Mouse (Mus musculus) layer of hippocampus, adult 8-10 months (tissue): ENCODE measurements around the gene Rdh5. TPM values are rescaled to one million over a fixed set of nuclear protein-coding genes. Genes with fewer than 3 reads are reported as not detected.

Experiments used
- DNase-seq, 2 experiments: peaks; one replicate each; pipeline ENCODE4 v3.0.0; 2022; ENCODE audit warnings: low spot score in 2 of 2
- total RNA-seq, 4 experiments: library from RNA; stranded (reverse); gene quantifications; 2 replicates each; pipeline ENCODE4 v1.2.4; 2022

Gene Rdh5
- total RNA-seq: 1 to 10 TPM; 4.5 to 7.8 (median 7.2) TPM

DNA sequence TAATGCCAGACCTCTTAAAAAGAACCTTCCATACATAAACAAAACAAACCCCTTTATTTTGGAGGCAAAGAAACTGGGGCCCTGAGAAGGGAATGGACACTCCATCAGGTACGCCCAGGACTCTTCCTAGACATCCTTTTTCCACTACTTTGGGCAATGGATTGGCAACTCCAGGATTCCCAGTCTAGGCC is at the start of gene Rdh5:
Gene Rdh5, minus strand, starts transcription at position 67 of the 191 bp plus-strand sequence.
- no peak for DNase-seq

DNA sequence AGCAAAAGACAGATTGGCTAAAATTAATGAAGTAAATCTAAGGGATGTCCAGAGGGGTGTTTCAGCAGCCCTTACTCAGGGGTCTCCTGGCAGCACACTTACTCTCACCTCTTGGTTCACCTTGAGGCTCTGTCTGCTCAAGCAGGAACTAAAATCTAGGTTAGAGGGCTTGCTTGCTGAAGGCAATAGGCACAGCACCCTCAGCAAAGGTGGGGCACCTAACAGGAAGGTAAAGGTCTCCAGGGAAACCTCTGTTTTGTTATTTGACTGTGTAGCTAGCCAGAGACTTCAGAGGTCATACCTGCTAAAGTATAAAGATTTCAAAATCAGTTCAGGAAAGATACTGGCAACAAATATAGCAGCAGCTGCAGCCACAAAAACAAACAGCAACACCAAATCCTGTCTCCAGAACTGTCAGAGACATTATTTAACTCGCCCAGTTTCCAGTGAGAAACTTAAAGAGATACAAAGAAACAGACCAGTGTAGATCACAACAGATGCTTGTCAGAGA is 48.1 kb upstream of the Rdh5 start:
- DNase-seq: no peak

DNA sequence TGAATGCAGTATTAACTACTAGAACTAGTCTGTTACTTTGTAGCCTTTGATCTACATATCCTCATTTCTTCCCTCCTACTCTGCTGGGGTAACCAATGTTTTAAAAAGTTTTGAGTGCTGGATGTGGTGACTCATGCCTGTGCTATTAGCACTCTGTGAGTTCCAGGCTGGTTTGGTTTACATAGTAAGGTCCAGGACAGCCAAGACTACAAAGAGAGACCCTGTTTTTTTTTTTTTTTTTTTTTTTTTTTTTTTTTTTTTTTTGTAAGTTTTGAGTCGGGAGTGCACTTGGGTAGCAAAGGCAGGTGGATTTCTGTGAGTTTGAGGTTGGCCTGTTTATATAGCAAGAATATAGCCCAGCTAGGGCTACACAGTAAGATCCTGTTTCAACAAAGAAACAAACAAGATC is 45.7 kb upstream of the Rdh5 start:
- no peak for DNase-seq

DNA sequence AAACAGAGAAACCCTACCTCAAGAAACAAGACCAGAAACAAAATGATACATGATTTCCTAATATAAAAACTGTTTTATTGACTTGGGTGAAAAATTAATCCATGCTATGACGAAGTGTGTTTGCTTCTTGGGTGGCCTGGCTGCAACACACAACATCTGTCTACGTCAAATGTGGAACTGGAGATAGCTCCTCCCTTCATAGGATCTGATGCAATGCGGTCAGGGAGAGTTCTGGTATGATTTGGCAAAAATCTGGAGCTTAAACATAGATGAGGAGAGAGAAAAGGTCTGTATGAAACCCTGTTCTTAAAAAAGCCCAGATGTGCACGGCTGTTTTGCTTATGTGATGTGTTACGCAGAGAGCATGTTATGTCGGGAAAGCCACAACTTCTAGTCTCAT is 43.2 kb upstream of the Rdh5 start:
- no peak for DNase-seq

DNA sequence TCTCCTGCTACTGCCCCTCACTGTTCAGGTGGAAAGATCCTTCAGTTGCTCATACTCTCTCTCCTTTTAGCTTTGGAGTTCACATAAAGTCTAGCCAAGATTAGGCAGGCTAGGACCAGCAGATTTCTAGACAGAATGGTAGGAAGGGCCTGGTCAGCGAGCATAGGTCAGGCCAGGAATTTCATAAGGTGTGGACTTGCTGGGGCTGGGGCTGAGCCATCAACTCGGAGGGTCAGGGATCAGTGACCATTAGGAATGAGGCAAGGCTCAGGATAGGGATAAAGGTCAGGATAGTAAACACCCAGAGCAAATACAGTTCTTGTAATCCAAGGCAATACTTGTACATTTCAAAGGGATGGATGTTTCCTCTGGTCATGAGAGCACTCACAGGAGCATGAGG is 42.3 kb upstream of the Rdh5 start:
- no peak for DNase-seq

DNA sequence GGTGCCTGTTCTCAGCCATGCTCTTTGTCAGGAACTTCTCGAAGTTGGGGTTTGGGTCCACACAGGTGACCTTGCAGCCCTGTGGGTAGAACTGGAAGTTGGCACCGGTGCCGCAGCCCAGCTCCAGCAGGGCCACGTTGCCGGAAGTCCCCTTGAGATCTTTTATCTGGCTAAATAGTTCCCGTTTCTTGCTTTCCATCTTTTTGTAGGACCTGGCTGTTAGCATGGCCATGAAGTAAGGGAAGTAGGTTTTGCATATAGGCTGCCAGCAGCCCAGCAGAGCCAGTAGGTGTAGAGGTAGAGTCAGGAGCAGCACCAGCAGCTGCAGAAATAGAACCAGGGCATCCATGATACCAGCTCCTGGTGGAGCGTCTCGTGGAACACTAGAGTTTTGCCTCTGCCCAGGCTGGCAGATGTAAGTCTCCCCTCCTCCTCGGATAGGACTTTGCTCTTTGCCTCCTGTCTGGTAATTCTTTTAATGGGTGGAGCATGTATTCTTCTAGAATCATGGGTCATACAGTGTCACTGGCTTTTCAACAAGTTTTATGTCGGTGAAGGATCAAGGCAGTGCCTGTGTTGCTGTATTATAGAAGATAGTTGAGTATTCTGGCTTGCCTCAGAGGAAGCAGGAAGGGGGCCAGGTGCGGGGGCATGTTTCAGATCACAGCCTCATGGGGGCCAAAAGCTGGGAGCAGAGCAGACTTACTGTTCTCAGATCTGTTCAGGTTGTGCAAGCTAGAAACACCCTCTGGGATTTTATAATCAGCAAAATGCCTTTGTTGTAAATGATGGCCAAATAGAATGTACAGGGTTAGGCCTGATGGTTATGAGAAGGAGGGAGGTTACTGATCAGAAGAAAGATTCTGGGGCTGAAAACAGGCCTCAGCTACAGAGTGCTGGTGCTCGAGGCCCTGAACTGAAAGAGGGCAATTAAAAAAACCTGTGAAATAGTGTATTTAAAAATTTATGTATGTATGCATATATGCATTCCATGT is 38.2 kb upstream of the Rdh5 start, which contains the start of gene Mettl7b:
Gene Mettl7b, minus strand, starts transcription at position 399 of the 995 bp plus-strand sequence.
- DNase-seq: no peak

DNA sequence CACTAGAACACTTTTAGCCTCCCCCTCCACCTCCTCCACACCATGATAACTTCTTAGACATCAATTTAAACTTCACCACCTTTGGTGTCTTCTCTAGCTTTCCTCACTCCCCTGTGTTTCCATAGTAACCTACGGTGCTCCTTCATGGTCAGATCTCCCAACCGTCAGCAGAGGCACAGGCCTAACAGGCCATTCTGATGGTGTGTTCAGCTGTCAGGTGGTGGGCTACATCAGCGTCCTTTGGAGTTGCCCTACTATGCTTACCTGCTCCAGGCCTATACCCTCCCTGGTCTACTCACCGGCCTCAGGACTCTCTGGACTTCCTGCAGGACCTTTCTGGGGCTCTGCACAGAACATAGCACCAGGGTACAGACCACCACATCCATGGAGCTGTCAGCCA is 37.5 kb upstream of the Rdh5 start:
- DNase-seq: no peak

DNA sequence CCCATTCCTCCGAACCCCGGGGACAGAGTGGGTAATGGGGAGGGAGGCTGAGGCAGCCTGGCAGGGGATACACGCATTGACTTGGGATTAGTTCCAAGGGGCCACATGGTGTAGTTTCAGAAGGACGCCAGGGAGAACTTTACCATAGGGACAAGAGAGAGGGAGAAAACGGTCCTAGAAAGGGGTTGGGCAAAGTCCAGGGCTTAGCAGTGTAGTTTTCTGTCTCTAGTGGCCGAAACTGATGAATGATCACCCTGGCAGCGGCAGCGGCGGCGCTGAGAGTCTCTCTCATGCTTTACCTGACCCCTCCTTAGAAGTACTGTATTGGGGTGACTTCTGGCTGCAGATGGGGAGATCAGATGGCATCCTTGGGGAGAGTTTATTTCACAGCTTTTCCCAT is 35.7 kb upstream of the Rdh5 start:
- DNase-seq: no peak

DNA sequence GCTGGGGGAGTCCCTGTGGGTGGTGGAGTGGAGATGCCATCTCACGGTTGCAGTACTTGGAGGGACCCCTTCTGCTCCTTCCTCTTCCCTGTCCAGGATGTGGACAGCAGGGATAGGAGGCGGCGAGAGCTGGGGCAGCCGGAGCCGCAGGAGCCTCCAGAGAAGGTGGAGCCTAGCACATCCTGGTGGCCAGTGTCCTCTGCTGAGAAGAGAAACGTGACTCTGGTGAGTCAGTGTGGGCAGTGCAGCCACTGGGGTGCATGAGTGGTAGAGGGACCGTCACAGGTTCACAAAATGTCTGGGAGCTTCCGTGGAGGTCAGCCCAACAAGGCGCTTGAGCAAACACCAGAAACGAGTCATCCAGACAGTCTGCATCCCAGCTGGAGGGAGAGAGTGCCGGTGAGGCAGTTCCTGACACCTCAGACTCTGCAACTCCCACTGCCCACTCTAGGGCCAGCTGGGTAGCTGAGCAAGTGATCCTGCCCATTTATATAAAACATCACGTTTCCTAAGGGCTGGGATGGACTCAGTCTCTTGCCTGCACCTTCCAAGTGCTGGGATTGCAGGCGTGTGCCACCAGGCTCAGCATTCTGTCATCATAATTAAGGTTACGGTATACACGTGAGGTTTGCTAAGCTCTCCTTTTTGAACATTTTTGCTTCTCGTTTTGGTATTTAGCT is 27.7 kb upstream of the Rdh5 start:
- no peak for DNase-seq

DNA sequence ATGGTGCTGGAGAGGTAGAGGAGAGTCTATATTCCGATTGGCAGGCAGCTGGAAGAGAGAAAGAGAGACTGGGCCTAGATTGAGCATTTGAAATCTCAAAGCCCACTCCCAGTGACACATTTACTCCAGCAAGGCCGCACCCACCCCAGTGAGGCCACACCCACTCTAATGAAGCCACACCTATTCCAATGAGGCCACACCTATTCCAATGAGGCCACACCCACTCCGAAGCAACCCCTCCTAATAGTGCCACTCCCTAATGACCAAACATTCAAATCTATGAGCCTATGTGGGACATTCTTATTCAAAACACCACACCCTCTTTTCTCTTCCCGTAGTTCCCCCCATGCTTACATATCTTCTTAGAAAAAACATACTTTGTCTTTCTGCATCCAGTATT is 24.8 kb upstream of the Rdh5 start:
- DNase-seq: no peak

DNA sequence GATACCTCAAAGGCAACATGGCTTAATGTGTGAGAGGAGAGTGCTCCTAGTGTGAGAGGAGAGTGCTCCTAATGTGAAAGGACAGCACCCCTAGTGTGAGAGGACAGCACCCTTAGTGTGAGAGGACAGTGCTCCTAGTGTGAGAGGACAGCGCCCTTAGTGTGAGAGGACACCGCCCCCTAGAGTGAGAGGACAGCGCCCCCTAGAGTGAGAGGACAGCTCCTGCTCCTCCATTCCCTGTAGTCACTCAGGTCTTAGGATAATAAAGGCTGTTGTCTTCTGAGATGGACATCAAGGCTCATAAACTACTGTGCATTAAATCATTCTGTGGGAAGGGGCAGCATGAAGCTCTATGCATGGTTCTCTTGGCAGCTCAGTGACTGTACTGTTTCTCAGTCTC is 23.0 kb upstream of the Rdh5 start:
- DNase-seq: no peak

DNA sequence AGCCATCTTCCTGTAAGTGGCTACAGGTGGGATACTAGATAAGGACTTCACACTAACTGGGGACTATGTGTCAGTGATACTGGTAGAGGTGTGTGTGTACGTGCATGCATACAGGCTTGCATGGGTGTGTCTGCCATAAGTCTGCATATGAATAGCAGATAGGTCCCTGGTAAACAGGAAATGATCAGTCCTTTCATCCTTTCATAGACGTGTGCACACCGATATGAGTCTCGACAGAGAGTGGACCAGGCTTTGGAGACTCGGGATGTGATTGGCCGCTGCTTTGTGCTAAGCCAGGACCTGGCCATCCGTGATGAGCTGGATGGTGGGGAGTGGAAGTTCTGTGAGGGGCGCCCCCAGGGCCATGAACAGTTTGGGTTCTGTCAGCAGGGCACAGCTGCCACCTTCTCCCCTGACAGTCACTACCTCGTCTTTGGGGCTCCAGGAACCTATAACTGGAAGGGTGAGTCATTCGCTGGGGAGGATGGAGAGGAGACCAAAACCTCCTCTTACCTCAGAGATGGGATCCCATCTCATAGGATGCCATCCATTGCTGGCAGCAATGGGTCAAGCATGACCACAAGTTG is 17.9 kb upstream of the Rdh5 start:
- no peak for DNase-seq

DNA sequence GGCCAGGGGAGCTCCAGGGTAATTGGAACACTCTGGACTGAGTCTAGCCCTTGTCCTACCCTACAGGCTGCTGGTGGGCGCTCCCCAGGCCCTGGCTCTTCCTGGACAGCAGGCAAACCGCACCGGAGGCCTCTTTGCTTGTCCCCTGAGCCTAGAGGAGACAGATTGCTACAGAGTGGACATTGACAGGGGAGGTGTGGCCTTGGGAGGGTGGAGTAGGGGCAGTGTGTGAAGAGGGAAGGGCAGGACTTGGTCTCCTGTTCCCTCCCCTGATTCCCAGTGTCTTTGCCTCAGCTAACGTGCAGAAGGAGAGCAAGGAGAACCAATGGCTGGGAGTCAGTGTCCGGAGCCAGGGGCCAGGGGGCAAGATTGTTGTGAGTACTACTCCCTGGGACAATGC is 16.3 kb upstream of the Rdh5 start:
- no peak for DNase-seq

DNA sequence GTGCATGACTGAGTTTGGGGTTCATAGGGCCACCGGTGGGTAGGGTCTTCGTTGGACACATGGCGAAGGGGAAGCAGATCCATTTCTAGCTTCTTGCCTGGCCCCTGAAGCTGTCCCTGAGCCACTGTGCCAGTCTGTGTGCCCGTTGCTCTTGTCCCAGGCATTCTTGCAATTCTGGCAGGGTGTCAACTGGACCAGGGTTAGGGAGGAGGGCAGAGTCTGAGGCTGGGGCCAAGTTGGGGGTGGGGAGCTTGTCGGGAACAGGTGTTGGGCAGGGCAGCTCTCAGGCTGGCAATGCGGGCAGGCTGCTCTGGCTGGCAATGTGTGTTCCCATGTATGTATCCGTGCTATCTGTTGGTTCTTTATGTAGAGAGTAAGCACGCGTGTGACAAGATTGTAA is 15.8 kb upstream of the Rdh5 start:
- no peak for DNase-seq

DNA sequence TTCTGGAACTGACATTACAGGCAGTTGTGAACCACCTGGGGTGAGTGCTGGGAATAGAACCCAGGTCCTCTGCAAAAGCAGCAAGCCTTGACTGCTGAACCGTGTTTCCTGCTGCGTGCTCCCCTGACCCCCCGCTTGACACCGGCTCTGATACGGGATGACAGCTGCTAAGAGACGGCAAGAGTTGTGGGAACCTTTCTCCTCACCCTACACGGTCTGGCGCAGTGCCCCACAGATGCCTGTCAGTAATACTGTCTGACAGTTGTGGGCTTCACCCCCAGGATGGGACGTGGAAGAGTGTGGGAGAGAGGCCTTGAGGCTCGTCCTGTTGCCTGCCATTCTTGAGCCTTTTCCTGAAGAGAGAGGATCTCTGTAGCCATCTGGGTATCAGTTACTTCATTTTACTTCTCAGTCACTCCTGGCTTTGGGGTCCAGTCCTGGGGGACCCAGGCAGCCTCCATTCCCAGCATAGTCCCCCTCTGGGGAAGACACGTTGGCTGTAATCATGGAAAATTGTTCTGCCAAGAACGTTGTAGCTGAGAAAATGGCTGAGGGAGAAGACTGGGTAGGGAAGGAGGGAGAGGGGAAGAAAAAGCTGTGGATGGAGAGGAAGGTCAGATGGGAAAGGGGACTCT is 15.2 kb upstream of the Rdh5 start:
- DNase-seq: no peak

DNA sequence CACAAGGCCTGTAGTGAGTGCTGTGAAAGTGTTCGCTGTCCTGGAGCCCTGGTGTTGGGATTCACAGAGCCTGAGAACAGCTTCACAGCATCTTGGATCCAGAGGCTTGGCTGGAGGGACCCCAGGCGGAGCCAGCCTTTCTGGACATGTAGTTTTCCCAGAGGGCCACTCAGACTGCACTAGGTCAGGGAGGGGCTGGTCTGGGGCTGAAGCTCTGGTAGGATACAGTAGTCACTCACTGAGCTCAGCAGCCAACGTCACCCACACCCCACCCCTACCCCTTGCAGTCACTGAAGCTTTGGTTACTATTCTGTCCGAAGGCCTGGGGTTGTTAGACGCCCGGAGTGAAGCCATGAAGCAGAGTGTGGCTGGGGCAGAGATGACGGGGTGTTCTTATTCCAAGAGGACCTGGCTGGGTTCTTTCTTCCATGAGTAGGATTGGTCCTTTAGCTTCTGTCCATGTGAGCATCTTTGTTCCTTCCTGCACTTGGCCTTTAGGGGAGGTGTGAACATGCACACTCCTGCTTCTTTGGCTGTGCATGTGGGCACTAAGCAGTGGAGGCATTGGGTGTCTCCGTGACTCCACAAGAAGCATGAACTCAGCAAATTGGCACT is 13.2 kb upstream of the Rdh5 start:
- DNase-seq: no peak

DNA sequence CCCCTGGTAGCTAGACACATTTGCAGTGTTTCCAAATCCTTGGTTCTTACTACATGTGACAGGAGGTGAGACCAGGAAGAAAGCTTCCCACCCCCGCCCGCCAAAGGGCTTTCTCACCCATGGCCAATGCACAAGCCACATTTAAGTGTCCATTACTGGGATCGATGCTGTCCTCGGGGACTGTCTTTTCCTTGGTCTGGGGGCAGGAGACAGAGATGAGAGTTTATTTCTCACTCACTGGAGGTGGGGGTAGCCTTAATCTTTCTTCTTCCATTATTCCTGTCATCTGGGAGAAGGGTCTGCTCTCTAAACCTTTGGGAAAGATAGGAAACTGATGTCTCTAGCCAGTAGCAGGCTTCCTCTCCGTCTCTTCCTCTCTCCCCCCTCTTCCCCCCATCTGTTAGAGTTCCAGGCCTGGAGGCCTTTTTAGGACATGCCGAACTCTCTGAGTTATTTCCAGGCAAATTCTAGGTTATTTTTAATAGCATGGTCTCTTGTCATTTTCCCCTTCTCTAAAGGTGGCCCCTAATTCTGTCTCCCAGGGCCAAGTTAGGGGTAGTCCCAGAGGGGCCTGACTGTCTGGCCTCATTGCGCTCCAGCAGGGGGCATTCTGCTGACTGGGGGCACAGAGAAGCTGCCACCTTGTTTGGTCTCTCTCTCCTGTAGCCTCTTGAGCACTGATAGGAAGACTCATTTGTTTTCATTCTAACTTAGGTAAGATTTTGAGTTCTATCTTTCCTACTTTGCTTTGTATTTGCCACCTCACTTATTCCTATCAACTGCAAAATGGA is 12.5 kb upstream of the Rdh5 start:
- DNase-seq: no peak

DNA sequence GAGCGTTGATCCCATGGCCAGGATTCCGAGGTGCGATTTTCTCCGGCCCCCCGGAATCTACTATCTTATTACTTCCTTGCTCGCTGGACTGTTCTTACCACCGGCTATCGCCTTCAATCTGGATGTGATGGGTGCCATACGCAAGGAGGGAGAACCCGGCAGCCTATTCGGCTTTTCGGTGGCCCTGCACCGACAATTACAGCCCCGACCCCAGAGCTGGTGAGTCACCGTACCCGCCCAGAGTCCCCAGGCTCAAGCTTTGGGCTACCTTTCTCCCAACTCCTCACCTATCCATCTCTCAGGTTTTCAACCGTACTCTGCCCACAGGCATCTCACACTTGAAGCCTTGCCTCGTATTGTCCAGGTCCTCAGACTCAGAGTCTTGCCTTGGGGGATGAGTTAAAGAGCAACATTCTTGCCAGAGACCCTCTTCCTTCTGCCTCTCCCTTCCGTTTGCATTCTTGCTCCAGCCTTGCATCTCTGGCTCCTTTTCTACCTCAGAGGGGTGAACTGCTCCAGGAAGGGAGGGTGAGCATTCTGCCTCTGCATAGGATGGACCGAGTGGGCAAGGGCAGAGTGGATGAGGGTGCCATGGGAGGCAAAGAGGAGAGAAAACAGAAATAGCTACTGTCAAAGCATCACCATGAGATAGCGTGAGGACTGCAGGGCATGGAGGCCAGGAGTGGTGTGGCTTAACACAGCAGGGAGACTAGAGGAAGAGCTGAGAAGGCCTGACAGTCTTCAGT is 11.5 kb upstream of the Rdh5 start:
- DNase-seq: no peak

DNA sequence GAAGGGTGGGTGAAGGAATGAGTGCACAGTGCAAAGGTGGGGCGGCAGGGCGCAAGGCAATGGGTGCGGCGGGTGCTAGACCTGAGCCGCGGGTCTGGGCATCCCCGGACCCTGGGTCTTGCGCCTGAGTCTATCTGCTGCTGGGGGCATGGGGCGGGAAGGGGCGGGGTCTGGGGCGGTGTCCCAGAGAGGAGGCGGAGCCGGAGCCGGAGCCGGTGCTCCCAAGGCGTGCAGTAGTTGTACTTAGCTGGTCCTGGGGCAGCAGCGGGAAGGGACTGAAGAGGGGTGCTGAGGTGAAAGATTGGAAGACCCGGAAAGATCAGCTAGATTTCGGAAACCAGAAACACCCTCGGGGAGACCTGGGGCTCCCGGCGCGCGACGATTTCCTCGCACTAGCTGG is 10.9 kb upstream of the Rdh5 start, which contains the start of gene Itga7:
Gene Itga7, plus strand, starts transcription at position 245 of the 400 bp plus-strand sequence.
- no peak for DNase-seq

DNA sequence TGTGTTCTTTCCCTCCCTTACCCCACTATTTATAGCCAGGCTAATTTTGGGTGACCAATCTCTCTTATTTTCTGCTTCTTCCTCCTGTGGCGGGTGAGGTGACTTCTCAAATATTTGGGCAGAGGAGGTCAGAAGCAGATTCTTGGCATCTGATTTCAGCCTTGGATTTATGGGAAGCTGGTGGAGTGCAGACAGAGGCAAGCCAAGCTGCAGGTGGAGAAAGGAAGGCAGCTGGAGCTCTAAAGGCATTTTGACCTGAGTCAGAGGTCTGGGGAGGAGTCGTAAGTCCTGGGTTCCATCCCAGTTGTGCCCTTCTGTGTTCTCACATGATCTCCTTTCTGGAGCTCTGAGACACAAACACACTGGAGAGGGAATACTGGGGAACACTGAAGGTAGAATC is 8.8 kb upstream of the Rdh5 start:
- DNase-seq: no peak
